Mouse (Mus musculus) heart, embryonic 14.5 days (tissue): ENCODE measurements around the gene Svs5. TPM values are rescaled to one million over a fixed set of nuclear protein-coding genes. Genes with fewer than 3 reads are reported as not detected.
"Not testable (repeated sequence)": the region's sequence is repeated elsewhere in the genome, so short reads cannot be mapped to it uniquely, and the experiment has no call there.

ENCODE experiments used
- ATAC-seq: fragments of 200-750 bp; cut with Nextera tagmentation; 2 replicates; pipeline ENCODE4 v1.8.0; 2017; ENCODE audit warnings: low read depth, moderate TSS enrichment; ENCODE audit not compliant: insufficient number of reproducible peaks, insufficient read depth, low FRiP score
- H3K27ac ChIP-seq, 2 experiments: fragments of 200-500 bp in 1 of 2; fragments of 300-500 bp in 1 of 2; sonication (generic) in 1 of 2; replicated peaks in 1 of 2; 2 replicates each; pipeline ENCODE4 v1.5.1; 2012 to 2014; ENCODE audit warnings: low read depth in 2 of 2, low read length in 2 of 2, control low read depth in 1 of 2, mild to moderate bottlenecking in 1 of 2, mixed read lengths in 1 of 2; ENCODE audit not compliant: control insufficient read depth in 1 of 2, insufficient read depth in 1 of 2
- H3K27me3 ChIP-seq: fragments of 300-500 bp; sonication (generic); 2 replicates; pipeline ENCODE4 v1.6.1; 2014; ENCODE audit warnings: mild to moderate bottlenecking, low read length, control low read depth; ENCODE audit not compliant: control insufficient read depth, insufficient read depth
- H3K36me3 ChIP-seq: fragments of 300-500 bp; sonication (generic); 2 replicates; pipeline ENCODE4 v1.6.1; 2014; ENCODE audit warnings: mild to moderate bottlenecking, control low read depth, low read length, mixed read lengths; ENCODE audit not compliant: control insufficient read depth, insufficient read depth
- H3K4me1 ChIP-seq, 2 experiments: fragments of 200-500 bp in 1 of 2; fragments of 300-500 bp in 1 of 2; sonication (generic) in 1 of 2; 2 replicates each; pipeline ENCODE4 v1.6.1; 2012 to 2014; ENCODE audit warnings: low read length in 2 of 2, control low read depth in 1 of 2, mixed read lengths in 1 of 2; ENCODE audit not compliant: control insufficient read depth in 2 of 2, insufficient read depth in 2 of 2
- H3K4me2 ChIP-seq: fragments of 300-500 bp; sonication (generic); 2 replicates; pipeline ENCODE4 v1.6.1; 2014; ENCODE audit warnings: mild to moderate bottlenecking, low read length
- H3K4me3 ChIP-seq, 2 experiments: fragments of 200-500 bp in 1 of 2; fragments of 300-500 bp in 1 of 2; sonication (generic) in 1 of 2; 2 replicates each; pipeline ENCODE4 v1.5.1; 2012 to 2014; ENCODE audit warnings: low read length in 2 of 2, mild to moderate bottlenecking in 2 of 2, control low read depth in 1 of 2, low read depth in 1 of 2, moderate library complexity in 1 of 2; ENCODE audit not compliant: control insufficient read depth in 1 of 2, insufficient read depth in 1 of 2
- H3K9ac ChIP-seq: fragments of 300-500 bp; sonication (generic); 2 replicates; pipeline ENCODE4 v1.6.1; 2014; ENCODE audit warnings: mild to moderate bottlenecking, low read length
- H3K9me3 ChIP-seq: fragments of 300-500 bp; sonication (generic); 2 replicates; pipeline ENCODE4 v1.6.1; 2016; ENCODE audit warnings: low read length, control low read depth; ENCODE audit not compliant: control insufficient read depth
- WGBS: fragments of 180-500 bp; shearing (Covaris S2); extraction: QIAGEN DNeasy Blood & Tissue Kit; methylation state at CpG from one replicate; pipeline ENCODE4 v1.1.7; 2014; 5-methylcytosine and 5-hydroxymethylcytosine counted together
- polyA plus RNA-seq: library from polyadenylated mRNA; unstranded; fragments of >200 nt; fragmentation: Nextera tagmentation; extraction: Ambion mirVana; gene quantifications from 2 replicates; pipeline ENCODE4 v1.2.1, GENCODE M21; 2014

Gene Svs5
- not detected in 2 replicates for polyA plus RNA-seq

DNA sequence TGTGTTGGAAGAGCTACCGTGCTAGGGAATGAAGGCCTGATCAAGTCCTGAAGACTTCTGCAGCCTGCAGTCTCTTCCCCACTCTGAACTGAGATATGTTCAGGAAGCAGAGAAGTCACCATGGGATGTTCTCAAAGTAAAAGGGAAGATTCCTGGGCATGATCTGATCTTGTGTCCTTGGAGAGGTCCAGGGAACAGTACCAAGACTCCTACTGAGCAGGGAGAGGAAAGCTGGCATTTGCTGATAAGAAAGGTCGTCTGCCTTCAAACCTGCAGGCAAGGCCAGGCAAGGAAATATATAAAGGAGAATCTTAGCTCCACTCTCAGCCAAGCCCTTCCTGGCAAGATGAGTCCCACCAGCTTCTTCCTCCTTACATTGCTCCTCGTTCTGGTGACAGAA lies at the start of gene Svs5:
TSS of gene Svs5 (plus strand) at position 301 of the 400 bp plus-strand sequence.
- not testable (repeated sequence) for H3K36me3 ChIP-seq, ATAC-seq, H3K27ac ChIP-seq, H3K4me2 ChIP-seq, H3K27me3 ChIP-seq, H3K4me1 ChIP-seq, H3K9me3 ChIP-seq, H3K4me3 ChIP-seq, H3K9ac ChIP-seq
- WGBS, result 48% methylated on average over 3 of the region's 3 CpGs

DNA sequence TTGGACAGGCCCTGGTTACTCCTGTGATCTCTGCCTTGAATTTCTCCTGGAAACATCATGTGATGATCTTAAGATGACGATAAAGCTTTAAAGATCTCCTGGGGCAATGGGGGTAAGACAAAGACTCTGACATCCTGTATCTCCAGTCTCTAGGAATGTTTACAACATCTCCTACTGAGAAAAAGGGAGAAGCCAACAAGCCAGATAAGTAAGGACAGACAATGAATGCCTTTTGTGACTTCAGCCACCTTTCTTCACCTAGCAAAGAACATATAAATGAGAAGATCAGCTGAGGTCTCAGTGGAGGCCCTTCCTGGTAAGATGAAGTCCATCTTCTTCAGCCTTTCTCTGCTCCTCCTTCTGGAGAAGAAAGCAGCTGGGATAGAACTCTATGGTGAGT lies 43.6 kb upstream of the Svs5 start, which contains the start of gene Svs3a:
TSS of gene Svs3a (plus strand) at position 301 of the 400 bp plus-strand sequence.
- H3K9ac ChIP-seq, H3K36me3 ChIP-seq, ATAC-seq, H3K4me1 ChIP-seq, H3K4me3 ChIP-seq, H3K9me3 ChIP-seq, H3K27me3 ChIP-seq, H3K27ac ChIP-seq, H3K4me2 ChIP-seq: not testable (repeated sequence)
- 38% methylated on average over 1 of the region's 1 CpGs for WGBS

DNA sequence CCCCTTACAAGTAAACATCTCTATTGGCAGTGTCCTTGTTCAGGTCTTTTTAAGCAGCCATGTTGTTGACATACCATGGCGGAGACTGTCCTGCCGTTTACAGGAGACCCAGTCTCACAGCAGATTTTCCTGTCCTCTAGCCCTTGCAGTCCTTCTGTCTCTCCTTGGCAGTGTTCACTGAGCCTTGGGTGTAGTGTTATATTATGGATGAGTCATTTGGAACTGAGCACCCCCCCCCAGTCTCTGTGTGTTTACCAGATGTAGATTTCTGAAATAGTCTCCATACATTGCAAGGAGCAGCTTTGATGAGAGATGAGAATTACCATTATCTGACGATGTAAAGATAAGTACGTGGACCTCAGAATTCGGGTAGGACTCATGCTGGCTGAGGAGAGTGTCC lies 19.9 kb upstream of the Svs5 start:
- Histone ChIP-seq H3K36me3 (no peaks in the 10 kb centered on the region), H3K27ac (no peak overlapping the region), H3K27me3 (no peaks in the 10 kb centered on the region), H3K9me3 (no peaks in the 10 kb centered on the region), H3K9ac (no peak overlapping the region), H3K4me2 (no peak overlapping the region), H3K4me3 (no peak overlapping the region), H3K4me1 (no peaks in the 10 kb centered on the region)
- ATAC-seq, result no peak
- WGBS, result 85% methylated on average over 5 of the region's 5 CpGs

DNA sequence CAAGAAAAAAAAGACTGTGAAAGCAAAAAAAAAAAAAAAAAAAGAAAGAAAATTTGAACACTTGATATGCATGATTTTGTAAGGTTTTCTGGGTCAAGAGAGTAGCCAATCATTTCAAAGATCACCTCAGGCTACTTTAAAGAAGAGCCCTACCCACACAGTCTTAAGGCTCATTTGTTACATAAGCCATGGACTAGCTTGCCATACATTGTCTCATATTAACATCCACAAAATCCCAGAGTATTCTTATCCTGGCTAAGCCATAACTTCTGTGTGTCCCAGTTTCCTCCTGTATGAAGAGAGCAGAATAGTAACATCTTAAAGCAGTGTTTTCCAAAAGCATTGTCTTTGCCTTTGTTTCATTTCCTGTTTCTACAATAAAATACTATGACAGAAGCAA lies 17.1 kb upstream of the Svs5 start:
- not testable (repeated sequence) for H3K4me2 ChIP-seq, H3K36me3 ChIP-seq, H3K27me3 ChIP-seq, H3K4me3 ChIP-seq, ATAC-seq, H3K4me1 ChIP-seq, H3K9ac ChIP-seq, H3K27ac ChIP-seq, H3K9me3 ChIP-seq

- not testable (repeated sequence) for H3K4me2 ChIP-seq, H3K27me3 ChIP-seq, H3K9ac ChIP-seq, H3K27ac ChIP-seq, ATAC-seq, H3K9me3 ChIP-seq, H3K4me1 ChIP-seq, H3K4me3 ChIP-seq, H3K36me3 ChIP-seq
- WGBS, result 73% methylated on average over 1 of the region's 1 CpGs
Measured at GRCm38 (mm10) chr2:164316451-164316850, 16.1 kb upstream of the Svs5 start, which contains the start of gene Svs6. TSS of gene Svs6 (plus strand) at chr2:164316751.

GRCm38 (mm10) chr2:164320983-164321382 lies 11.6 kb upstream of the Svs5 start:
- no peak for ATAC-seq
- no peak overlapping the region for H3K27ac ChIP-seq
- H3K36me3 ChIP-seq, result no peaks in the 10 kb centered on the region
- no peak overlapping the region for H3K4me3 ChIP-seq
- WGBS, result 77% methylated on average over 6 of the region's 6 CpGs
- no peak overlapping the region for H3K9ac ChIP-seq
- H3K9me3 ChIP-seq, result no peaks in the 10 kb centered on the region
- H3K4me1 ChIP-seq, result no peaks in the 10 kb centered on the region
- H3K27me3 ChIP-seq, result no peaks in the 10 kb centered on the region
- H3K4me2 ChIP-seq, result no peak overlapping the region

GRCm38 (mm10) chr2:164343732-164344131 lies 11.2 kb downstream of the Svs5 start:
- ATAC-seq, result not testable (repeated sequence)

DNA sequence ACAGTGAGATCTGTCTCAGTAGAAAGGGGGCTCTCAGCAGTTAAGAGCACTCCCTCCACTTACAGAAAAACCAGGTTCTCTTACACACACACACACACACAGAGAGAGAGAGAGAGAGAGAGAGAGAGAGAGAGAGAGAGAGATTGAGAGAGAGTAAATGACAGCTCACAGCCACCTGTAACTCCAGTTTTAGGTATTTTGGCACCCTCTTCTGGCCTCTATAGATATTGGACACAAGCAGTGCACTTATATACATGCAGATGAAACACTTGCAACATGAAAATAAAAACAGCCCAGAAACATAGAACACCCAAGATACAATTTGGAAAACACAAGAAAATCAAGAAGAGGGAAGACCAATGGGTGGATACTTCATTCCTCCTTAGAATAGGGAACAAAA lies 15.2 kb downstream of the Svs5 start:
- H3K36me3 ChIP-seq, H3K27me3 ChIP-seq, H3K4me2 ChIP-seq, ATAC-seq, H3K4me1 ChIP-seq, H3K9me3 ChIP-seq, H3K9ac ChIP-seq, H3K27ac ChIP-seq, H3K4me3 ChIP-seq: not testable (repeated sequence)

More at GRCm38 (mm10) chr2:164343732-164344131, 11.2 kb downstream of the Svs5 start:
- not testable (repeated sequence) for H3K4me1 ChIP-seq, H3K27me3 ChIP-seq, H3K9me3 ChIP-seq, H3K36me3 ChIP-seq, H3K4me2 ChIP-seq, H3K4me3 ChIP-seq, H3K9ac ChIP-seq, H3K27ac ChIP-seq
- WGBS, result 64% methylated on average over 1 of the region's 1 CpGs
